ENCODE assay signal across 14 mouse cellular contexts in the genomic region with DNA sequence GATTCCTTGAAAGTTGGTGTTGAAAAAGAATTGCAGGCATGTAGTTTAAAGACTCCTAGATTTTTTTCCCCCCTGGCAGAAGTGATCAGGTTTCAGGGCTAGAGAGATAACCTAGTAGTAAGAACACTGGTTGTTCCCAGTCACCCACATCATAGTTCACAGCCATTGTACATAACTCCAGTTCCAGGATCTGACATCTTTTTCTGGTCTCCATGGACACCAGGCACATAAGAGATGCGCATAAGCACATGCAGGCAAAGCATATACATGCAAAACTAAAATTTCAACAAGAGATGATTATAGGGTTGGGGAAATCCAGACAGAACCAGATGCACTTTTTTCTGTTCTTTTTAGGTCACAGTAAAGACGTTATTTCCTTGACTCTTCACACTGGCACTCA.
"Had no signal": no experiment of that assay in that cellular context is flagged by ENCODE, and none has a peak within 500 bp of the region (broad histone marks: within the 10 kb centered on the region; RNA-seq: fewer than 3 reads in every experiment).

No protein-coding gene starts in this region.

- H3K27me3 ChIP-seq: liver, embryonic 13.5 days had no signal

- H3K4me3 ChIP-seq: liver, embryonic 13.5 days had no signal

- H3K4me2 ChIP-seq: liver, embryonic 13.5 days; midbrain, embryonic 11.5 days had no signal

- DNase-seq: kidney, postnatal 25 days; liver, embryonic 13.5 days; lung, adult 2 months; lung, postnatal 14 days; lung, postnatal 4 days; midbrain, embryonic 14.5 days; right cerebral cortex, adult 18-20 months; right cerebral cortex, postnatal 14 days; right cerebral cortex, postnatal 4 days; thymus, adult 18-20 months; thymus, postnatal 36 days had no signal

- H3K27ac ChIP-seq: kidney, postnatal 0 days; liver, embryonic 13.5 days; stomach, postnatal 0 days had no signal

- H3K9ac ChIP-seq: liver, embryonic 13.5 days had no signal

- H3K9me3 ChIP-seq: liver, embryonic 13.5 days had no signal
